Mouse (Mus musculus) fibroblast of lung, adult 2 months (primary cell): ENCODE measurements at regions not wholly inside any gene's neighbourhood (a gene's known extent, or its start where the extent isn't known, plus 50 kb on each side); places are given as distances from the start of the nearest gene placed in this dataset.

ENCODE experiments used
- DNase-seq: peaks from one replicate; pipeline ENCODE4 v3.0.0-alpha.2; 2011; ENCODE audit warnings: low read depth

DNA sequence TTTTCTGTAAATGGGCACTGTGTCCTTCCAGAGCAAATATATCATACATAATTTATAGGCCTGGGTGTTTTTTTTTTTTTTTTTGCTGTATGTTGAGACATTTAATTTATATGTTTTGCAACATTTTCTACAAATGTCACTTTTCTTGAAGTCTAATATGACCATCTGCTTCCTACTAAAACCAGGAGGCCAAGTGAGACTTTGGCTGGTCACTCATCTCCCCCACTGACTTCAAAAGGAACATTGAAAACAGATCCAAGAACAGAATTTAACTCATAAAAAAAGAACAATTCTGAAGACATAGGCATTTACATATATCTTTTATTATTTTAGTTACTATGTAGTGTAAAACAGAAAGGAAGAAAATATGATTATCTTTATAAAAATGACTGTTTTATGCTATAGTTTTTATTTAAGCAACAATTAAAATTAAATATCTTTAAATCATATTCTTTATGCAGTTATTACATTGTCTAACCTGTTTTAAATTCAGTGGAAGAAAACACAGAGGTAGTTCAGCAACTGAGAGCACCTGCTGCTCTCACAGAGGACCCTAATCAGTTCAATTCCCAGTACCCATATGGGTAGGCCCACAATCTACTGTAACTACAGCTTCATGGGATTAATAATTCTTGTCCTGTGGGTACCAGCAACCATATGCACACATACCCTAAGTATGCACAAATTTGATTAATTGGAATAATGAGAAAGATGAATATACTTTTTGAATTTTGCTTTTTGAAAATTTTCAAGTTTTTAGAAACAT is 592.5 kb downstream of the Etv1 start:
- no peak for DNase-seq

DNA sequence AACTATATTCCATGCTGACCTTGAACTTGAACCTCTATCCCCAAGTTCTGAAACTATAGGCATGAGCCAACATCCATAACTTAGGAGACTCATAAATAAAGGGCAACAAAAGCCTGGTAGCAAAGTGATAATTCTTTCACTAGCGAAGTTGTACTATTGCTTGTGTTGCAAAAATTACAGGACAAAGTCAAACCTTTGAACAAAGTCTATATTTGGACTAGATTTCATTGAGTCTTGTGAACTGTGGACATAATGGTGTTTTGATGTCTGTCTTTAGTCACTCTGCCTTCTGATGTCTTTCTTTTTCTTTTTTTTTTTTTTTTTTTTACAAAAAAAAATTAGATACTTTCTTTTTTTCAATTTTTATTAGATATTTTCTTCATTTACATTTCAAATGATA is 594.5 kb downstream of the Etv1 start:
- no peak for DNase-seq
